Mouse (Mus musculus): ENCODE measurements around the gene Cdon. TPM values are rescaled to one million over a fixed set of nuclear protein-coding genes. Genes with fewer than 3 reads are reported as not detected.
A peak's percentile ranks its signal among the peaks of the same experiment; 100 is the strongest.

Cdon gene
- total RNA-seq, 2 experiments from 2014 or later, result 30.0 to 33.3 TPM

GRCm38 (mm10) chr9:35494937-35495336, 74.0 kb downstream of the Cdon start:
- no peak for DNase-seq

- no peak for DNase-seq
Measured at GRCm38 (mm10) chr9:35495471-35495870, 74.5 kb downstream of the Cdon start.

GRCm38 (mm10) chr9:35499946-35500345, 79.0 kb downstream of the Cdon start:
- DNase-seq, result no peak

- no peak for DNase-seq
Measured at GRCm38 (mm10) chr9:35502361-35503000, 81.6 kb downstream of the Cdon start.

GRCm38 (mm10) chr9:35508234-35508633, 87.3 kb downstream of the Cdon start:
- DNase-seq, result peak; percentile 74

GRCm38 (mm10) chr9:35513900-35514299, 93.0 kb downstream of the Cdon start:
- no peak for DNase-seq

- DNase-seq, result no peak
Measured at GRCm38 (mm10) chr9:35516182-35516581, 95.3 kb downstream of the Cdon start.

- DNase-seq, result no peak
Measured at GRCm38 (mm10) chr9:35516711-35517110, 95.8 kb downstream of the Cdon start.

- no peak for DNase-seq
Measured at GRCm38 (mm10) chr9:35518169-35518568, 97.2 kb downstream of the Cdon start, which contains the start of gene Gm1113. TSS of gene Gm1113 (minus strand) at chr9:35518269.

GRCm38 (mm10) chr9:35520631-35521348, 99.9 kb downstream of the Cdon start:
- no peak for DNase-seq

- DNase-seq, result no peak
Measured at GRCm38 (mm10) chr9:35522241-35522640, 101.3 kb downstream of the Cdon start.

- no peak for DNase-seq
Measured at GRCm38 (mm10) chr9:35522821-35523515, 102.0 kb downstream of the Cdon start.

- peak; percentile 64 for DNase-seq
Measured at GRCm38 (mm10) chr9:35523541-35523940, 102.6 kb downstream of the Cdon start.

GRCm38 (mm10) chr9:35523941-35524411, 103.0 kb downstream of the Cdon start:
- DNase-seq, result peak; percentile 84

GRCm38 (mm10) chr9:35529141-35529540, 108.2 kb downstream of the Cdon start:
- no peak for DNase-seq

- DNase-seq, result no peak
Measured at GRCm38 (mm10) chr9:35529796-35530195, 108.9 kb downstream of the Cdon start.

- DNase-seq, result no peak
Measured at GRCm38 (mm10) chr9:35533266-35533665, 112.3 kb downstream of the Cdon start.

GRCm38 (mm10) chr9:35535110-35535509, 114.2 kb downstream of the Cdon start:
- peak; percentile 71 for DNase-seq

- DNase-seq, result no peak
Measured at GRCm38 (mm10) chr9:35535876-35536275, 114.9 kb downstream of the Cdon start.

- no peak for DNase-seq
Measured at GRCm38 (mm10) chr9:35539001-35539750, 118.2 kb downstream of the Cdon start.

GRCm38 (mm10) chr9:35541024-35541423, 120.1 kb downstream of the Cdon start:
- no peak for DNase-seq

- DNase-seq, result peak; percentile 91
Measured at GRCm38 (mm10) chr9:35541488-35541887, 120.6 kb downstream of the Cdon start.

- DNase-seq, result no peak
Measured at GRCm38 (mm10) chr9:35541941-35542340, 121.0 kb downstream of the Cdon start.
